Mouse (Mus musculus) heart, postnatal 4 days (tissue): ENCODE measurements at regions not wholly inside any gene's neighbourhood (a gene's known extent, or its start where the extent isn't known, plus 50 kb on each side); places are given as distances from the start of the nearest gene placed in this dataset.

Experiments
- DNase-seq: peaks from one replicate; pipeline ENCODE4 v3.0.0; 2021

DNA sequence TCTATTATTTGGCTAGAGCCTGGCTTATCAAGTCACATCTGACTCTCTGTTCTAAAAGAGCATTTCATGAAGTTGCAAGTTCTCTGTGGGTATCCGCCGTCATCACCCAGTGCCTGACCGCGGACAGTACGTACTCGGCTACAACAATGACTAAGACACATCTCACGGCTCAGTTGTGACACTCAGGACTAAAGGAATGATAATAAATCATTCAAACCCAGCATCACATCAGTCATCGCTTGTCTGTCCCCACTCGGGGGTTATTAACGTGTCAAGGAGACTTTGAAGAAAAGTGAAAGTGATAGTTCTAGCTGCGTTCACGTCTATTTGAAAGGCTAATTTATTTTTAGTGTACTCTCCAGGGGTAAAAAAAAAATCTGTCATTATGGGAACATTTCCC is 61.4 kb upstream of the Map4k3 start:
- no peak for DNase-seq

DNA sequence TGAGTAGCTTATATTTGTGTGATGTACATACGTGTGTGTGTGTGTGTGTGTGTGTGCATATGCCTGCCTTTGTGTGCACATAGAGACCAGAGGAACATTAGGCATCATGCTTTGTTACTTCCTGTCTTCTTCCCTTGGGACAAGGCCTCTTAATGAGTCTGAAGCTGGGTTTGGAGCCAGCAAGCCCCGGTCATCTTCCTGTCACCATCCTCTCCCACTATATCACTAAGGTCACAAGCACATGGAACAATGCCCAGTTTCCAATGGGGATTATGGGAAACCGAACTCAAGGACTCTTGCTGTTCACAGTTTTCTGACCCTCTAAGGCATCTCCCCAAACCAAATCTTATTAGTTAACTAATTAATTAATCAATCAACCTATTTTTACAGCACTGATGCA is 60.7 kb upstream of the Map4k3 start:
- DNase-seq = peak; percentile 63

DNA sequence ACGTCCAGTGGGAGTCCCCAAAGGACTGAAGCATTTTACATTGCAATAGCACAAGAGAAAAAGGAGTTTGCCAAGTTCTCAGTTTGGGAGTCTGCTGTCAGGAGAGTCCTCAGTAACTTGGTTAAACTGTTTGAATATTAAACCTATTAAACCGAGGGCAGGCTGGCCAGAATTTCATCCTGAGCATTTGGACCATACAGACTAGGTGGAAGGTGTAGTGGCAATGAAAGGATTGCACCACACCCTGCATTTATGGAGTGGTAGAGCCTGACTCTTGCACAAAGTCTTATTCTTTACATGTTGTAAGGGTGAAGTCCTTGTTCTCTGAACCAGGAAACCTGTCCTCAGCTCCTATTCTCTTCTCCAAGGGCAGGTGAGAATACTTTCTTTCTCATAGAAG is 58.6 kb upstream of the Map4k3 start:
- no peak for DNase-seq

DNA sequence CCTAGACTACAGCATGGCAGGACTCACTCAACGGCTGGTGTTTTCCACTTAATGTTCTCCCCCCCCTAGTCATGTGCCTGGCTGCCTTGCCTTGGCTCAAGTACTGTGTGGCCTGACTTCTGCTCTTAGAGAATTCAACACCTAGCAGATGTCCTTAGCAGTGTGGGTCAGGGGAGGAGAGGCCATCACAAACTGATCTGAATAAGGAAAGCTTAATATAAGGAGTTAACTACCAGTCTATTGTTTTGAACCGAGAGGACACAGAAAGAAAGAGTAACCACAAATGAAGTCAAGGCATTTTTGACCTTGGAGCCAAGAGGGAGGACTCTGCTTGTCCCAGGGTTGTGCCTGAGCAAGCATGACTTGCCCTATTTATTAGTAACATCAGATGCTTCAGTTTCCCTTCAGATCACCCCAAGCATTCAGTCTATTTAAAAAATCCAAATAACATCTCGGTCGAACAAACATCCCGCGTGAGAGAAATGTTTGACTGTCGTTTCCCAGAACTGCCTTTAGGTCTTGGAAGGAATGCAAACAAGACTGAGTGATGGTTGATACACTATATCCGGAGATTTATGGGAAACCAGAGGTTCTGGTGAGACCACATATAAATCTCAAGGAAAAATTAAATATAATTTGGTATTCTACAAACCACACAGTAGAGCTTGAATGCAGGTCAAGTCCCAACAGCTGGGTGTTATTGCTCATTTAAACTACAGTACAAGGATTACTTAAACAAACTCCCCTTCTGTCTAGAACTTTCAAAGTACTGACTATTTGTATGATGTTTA is 58.0 kb upstream of the Map4k3 start:
- DNase-seq = no peak

DNA sequence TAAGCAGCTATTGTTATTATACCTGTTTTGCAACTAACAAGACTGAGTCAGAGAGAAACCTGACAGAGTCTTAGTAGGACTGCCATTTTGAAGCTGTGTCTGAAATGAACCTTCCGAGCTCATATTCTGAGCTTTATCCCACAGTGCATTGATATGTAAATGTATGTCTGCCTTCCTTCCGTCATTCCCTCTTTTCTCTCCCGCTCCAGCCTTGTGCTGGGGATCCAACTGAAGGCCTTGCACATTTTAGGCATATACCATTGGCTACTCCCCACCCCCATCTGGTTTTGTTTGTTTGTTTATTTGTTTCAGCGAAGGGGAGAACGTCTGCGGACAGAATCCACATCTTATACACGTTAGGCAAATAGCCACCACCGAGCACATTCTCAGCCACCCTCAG is 57.2 kb upstream of the Map4k3 start:
- DNase-seq = no peak

DNA sequence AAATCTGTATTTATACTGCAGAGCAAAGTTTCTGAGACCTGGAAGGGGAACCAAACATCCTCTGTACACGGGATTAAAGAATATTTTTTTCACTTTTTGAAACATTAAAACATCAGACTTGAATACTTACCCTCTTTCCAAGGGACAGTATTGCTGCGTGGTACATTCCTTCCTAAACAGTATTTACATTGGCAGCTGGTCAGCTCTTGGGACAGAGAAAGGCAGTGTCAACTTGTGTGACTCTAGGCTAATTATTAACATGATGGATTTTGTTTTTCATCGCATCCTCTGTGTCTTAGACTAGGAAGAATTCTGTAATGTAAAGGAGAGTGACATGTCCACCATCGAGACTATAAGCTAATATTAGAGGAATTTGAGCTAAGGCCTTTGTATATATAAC is 56.8 kb upstream of the Map4k3 start:
- no peak for DNase-seq

DNA sequence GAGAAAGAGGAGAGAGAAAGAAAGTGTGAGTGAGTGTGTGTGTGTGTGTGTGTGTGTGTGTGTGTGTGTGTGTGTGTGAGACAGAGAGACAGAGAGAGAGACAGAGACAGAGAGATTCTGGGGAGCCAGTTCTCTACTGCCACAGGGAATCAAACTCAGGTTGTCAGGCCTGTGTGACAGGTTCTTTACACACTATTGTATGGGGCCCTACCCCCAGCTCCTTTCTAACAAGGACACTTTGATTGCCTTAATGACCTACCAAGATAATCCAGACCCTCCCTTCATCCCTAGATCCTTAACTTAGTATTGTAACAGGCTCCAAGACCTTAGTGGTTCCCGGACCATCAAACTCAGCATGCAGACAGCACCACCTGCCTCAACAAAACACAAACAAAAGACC is 53.9 kb upstream of the Map4k3 start:
- DNase-seq = no peak

DNA sequence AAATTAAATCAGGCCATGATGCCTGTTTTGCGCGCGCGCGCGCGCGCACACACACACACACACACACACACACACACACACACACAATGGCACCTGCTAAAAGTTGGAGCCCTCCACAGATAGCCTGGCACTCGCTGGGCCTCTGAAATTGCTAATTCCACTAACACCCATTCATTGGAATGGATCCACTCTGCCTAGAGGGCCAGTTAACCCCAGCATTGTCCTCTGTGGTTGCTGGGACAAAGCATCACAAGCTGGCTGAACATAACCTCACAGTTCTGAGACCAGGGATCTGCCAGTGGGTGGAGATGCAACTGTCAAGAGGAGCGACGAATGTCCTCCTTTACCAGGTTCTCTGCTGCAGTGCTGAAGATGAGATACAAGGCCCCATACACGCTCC is 53.3 kb upstream of the Map4k3 start:
- no peak for DNase-seq

DNA sequence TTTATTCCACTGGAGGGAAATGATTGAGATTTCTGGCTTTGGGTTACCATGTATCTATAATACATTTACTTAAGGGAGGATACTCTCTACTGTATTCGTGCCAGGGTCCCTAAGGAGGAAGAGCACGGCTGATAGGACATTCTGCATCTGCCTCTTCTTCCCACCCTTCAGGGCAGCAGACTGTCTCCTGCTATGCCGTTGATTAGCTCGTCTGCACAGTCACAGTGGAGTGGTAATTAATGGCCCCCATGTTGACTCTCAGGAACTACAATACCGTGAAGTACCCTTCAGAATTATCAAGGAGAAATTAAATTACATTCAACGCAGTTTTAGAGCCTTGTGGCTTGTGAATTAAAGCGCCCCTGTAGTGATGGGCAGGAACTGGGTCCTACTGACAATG is 52.0 kb upstream of the Map4k3 start:
- no peak for DNase-seq

DNA sequence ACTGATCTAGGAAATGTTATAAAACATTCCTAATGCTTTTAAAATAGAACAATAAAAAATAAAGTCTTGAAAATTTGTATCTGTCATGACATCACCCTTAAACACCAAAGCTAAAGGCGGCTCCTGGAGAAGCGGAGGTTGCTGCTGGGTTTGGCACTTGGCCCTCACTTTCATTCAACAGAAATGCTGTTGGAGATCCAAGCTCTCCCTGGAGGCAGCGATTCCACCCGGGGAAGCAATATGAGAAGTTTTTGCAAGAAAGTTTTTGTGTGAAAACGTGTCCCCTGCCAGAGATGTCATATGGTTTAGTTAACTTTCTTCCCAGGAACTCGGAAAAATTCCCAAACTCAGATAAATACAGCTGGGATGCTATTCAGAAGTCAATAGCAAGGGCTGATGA is 51.5 kb upstream of the Map4k3 start:
- peak; percentile 72 for DNase-seq
